Mouse (Mus musculus) C2C12 (cell line): ENCODE measurements around the gene Spa17.

Experiments used
- CTCF ChIP-seq: IDR thresholded peaks from one replicate; pipeline ENCODE4 v1.5.1; 2011; ENCODE audit not compliant: control insufficient read depth, insufficient read depth, insufficient read length
- MYOD1 ChIP-seq: IDR thresholded peaks from one replicate; pipeline ENCODE4 v1.6.1; 2011; ENCODE audit warnings: low read depth; ENCODE audit not compliant: control insufficient read depth, insufficient read length
- USF1 ChIP-seq: IDR thresholded peaks from one replicate; pipeline ENCODE4 v1.6.1; 2011; ENCODE audit warnings: low read depth, mild to moderate bottlenecking, control low read depth, moderate library complexity

GRCm38 (mm10) chr9:37638721-37639120 lies 25.2 kb upstream of the Spa17 start:
- TF ChIP-seq CTCF (no peak), USF1 (no peak), MYOD1 (no peak)
